Mouse (Mus musculus) small intestine, adult 2 months (tissue): Measurements from ENCODE around the gene H2-M5.

ENCODE experiments used
- CTCF ChIP-seq: fragments of 200-500 bp; IDR thresholded peaks from 2 replicates; pipeline ENCODE4 v1.5.1; 2012; ENCODE audit warnings: low read depth, mild to moderate bottlenecking, control low read depth, inconsistent platforms, low read length, moderate library complexity, mixed read lengths; ENCODE audit not compliant: insufficient replicate concordance, insufficient read length; ENCODE audit errors: extremely low read depth
- POLR2A ChIP-seq: fragments of 200-500 bp; IDR thresholded peaks from 2 replicates; pipeline ENCODE4 v1.6.1; 2012; ENCODE audit warnings: low read depth, mild to moderate bottlenecking, control low read depth, inconsistent platforms, low read length, moderate library complexity

DNA sequence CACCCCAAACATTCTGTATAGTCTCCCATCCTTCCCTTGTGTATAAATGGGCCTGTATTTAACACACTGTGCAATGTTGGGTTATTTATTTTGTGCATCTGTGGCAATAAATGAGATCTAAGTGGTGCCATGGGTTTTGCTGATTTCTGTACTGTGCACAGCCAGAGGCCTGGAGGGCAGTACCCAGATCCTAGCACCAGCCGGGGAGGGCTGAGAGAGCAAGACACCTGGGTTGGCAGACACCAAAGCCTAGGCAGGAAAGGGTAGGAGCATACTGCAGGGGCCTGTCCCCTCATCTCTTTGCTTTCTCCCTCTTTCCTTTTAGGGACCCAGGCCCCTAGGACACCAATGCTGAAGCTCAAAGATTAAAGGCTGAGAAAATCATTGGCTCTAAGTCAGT, 41.1 kb downstream of the H2-M5 start:
- TF ChIP-seq CTCF (no peak), POLR2A (no peak)
